Mouse (Mus musculus) cerebellum, postnatal 10 days (tissue): ENCODE measurements around the gene Gpr146.
"Not testable (repeated sequence)": the region's sequence is repeated elsewhere in the genome, so short reads cannot be mapped to it uniquely, and the experiment has no call there.

Source experiments
- DNase-seq, 2 experiments: peaks; one replicate each; pipeline ENCODE4 v3.0.0; 2021; ENCODE audit warnings: mixed read lengths in 2 of 2

Gene Gpr146

GRCm38 (mm10) chr5:139377468-139378270 is at the start of gene Gpr146:
Gene Gpr146, plus strand, starts transcription at chr5:139377697.
- peak in 1 of 2 experiments; percentile 56 for DNase-seq

DNA sequence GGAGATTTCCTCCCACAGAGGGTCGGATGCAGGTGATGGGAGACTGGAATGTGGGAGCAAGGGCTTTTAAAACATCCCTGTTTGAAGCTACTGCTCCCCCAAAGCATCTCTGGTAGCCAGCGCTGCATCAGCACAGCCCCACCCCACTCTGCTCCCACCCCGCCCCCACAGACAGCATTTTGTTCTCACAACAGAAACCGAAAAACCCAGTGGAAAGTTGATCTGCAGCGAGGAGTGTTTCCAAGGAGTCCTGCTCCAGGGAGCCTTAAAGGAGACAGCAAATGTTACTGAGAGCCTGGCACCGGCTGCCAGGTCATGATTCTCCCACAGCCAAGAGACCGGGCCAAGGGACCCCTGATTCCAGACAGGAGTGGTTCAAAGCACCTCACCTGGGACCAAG is 46.7 kb upstream of the Gpr146 start:
- DNase-seq = no peak

DNA sequence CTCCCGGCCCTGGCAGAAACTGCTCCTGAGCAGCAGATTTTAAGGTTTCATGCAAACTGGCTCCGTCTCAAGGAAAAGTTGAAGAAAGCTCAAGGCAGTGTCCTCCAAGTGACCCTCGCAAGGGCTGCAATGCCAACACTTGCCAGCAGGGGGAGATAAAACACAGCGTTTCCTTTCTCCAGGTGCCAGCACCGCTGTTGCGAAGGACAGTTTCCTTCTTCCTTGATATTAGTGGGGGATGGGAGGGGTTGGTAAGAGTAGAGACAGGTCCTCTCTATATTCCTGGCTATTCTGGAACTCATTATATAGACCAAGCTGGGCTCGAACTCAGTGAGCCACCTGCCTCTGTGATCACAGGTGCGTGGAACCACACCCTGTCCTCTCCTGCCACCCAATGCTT is 45.8 kb upstream of the Gpr146 start:
- peak; percentile 92 to 95 for DNase-seq

GRCm38 (mm10) chr5:139332590-139333272 is 44.8 kb upstream of the Gpr146 start:
- no peak for DNase-seq

DNA sequence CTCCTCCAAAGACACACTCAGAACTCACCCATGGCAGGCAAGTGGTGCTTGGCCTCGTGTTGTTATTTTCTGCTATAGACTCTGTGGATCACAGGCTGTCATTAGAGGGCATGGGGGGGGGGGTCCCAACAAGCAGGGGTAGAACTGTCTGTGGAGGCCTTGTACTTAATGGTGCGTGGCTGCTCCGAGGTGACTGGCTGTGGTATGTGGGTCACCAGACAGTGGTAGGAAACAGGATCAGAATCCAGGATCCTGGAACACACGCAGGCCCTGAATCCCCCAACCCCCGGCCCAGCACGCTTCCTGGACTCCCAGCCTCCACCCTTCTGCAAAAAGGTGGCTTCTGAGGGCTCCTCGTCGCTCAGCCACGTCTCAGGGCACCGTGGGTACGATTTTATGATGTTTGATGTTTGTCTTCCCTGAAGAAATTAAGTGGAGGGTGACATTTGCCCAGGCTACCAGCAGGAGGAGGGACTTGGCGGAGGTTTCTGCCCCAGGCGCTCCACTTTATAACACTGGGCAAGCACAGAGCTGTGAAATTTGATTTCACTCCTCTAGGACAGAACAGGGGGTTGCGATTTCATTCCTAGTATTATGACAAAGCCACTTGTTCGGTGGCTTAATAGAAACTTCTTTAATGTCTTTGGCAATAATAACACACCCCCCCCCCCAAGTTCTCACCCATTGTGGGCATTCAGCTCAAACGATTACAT is 44.0 kb upstream of the Gpr146 start:
- no peak for DNase-seq

DNA sequence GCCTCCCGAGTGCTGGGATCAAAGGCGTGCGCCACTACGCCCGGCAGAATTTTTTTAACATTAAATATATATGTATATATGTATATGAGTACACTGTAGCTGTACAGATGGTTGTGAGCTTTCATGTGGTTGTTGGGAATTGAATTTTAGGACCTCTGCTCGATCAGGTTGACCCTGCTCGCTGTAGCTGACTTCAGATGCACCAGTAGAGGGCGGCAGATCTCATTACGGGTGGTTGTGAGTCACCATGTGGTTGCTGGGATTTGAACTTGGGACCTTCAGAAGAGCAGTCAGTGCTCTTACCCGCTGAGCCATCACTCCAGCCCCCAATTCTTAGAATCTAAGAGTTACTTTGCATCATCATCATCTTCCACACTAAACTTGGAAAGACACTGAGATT is 43.1 kb upstream of the Gpr146 start:
- not testable (repeated sequence) for DNase-seq

DNA sequence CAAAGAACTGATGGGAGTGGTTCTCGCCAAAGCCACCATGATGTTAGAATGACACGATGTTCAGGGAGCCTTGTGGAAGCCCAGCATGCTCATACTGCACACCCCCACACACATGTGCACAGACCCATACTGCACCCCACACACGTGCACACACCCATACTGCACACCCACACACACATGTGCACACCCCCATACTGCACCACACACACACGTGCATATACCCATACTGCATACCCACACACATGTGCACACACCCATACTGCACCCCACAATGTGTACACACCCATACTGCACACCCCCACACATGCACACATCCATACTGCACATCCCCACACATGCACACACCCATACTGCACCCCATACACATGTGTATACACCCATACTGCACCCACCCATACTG is 41.9 kb upstream of the Gpr146 start:
- DNase-seq = no peak

DNA sequence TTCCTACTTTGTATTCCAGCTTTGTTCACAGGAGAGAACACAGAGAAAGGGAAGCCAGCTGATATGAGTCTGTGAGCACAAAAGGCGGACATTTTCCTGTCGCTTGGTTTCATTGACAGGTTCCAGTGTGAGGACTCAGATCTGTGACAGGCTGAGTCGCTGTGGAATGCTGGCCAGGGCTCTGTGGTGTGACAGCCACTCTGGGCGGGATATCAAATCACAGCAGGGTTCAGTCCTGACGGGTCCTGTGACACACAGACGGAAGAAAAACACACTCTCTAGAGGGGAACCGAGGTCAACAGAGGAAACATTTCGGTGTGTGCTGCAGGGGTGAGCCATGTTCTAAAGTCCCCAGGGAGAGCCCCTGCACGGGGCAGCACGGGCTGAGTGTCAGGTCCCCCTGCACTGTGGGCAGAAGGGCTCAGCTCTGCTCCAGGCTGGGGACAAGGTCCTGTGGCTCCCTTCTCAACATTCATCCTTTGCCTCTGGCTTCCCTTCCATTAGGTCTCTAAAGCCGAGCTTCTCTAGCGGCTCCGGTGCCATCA is 39.6 kb upstream of the Gpr146 start:
- peak; percentile 94 to 95 for DNase-seq

DNA sequence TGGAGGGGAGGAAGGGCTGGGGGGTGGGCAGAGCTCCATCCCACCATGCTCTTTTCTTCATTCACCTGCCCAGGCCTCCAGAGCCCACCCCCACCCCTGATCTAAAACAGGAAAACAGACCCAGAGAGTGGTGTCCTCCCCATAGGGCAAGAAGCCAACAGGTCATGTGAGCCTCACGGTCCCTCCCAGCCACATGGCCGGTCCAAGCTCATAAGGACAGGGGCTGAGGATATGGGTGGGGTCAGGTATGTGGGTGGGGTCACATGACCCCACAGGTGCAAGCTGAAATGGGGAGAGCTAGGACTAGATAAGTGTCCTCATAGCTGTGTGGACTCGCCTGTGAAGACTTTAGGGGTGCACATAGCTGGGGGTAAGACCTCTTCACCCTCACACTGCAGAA is 39.1 kb upstream of the Gpr146 start:
- DNase-seq = peak; percentile 81 to 89

- peak; percentile 59 to 71 for DNase-seq
Measured at GRCm38 (mm10) chr5:139338891-139339290, 38.6 kb upstream of the Gpr146 start.

DNA sequence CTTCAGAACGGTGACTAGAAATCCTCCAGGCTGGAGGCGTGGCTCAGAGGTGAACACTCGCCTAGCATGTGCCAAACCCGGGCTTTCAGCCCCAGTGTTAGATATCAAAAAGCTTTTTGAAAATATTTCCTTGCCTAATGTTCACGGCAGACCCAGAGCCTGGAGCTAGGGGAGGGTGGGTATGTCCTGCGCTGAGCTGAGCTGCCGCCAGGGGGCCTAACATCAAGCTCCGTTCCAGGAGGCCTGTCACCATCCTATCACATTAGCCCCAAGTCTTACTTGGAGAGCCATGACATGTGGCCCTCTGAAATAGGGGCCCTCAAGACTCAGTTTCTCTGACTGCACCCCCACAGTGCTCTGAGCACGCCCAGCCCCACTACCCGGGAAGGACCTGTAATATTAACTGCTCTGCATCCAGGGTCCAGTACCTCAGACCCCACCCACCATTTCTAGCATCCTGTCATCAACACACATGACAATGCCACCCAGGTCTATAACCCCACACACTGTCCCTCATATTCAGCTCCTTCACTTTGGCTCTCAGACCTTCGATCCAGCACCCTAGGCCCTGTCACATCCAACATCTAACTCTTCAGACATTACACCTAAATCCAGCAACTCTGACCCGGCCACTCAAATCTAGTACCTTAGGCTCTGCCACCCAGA is 33.3 kb upstream of the Gpr146 start:
- peak; percentile 88 to 91 for DNase-seq

DNA sequence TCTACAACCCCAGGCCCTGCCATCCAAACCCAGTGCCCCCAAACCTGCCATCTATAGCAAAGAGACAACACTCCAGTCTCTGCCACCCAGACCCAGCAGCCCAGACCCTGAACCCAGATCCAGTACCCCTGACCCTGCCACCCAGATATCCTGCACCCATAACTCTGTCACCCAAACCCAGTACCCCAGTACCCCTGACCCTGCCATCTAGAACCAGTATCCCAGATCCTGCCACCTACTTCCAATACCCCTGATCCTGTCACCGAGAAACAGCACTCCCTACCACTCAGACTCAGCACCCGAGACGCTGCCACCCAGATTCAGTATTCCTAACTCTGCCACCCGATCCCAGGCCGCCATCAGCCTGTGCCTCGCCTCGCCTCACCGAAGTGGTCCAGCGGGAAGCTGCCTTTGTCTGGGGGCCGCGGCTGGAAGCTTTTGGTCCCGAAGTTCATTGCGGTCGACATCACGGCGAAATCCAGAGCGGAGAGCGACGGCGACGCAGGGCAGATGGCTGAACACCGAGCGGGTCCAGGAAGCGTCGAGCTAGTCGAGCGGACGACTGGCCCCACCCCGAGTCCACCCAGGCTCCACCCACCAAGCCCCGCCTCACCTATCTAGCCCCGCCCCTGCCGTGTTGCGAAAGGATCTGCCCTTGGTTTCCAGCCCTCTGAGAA is 32.7 kb upstream of the Gpr146 start:
- peak; percentile 97 for DNase-seq

DNA sequence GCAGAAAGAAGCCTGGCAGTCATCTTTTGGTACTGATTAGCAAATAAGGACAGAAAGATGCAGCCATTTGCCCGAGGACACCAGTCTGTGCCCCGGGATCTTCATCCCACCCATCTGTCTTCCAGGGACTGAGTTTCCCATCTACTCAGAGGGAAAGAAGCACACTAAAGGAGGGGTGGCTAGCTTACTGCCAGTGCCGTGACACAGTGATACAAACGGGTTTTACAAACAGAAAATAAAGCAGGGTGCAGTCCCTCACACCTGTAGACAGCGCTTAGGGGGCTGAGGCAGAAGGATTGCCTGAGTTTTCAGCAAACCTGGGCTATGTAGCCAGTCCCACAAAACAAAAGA is 32.2 kb upstream of the Gpr146 start:
- DNase-seq = no peak

- DNase-seq = no peak
Measured at GRCm38 (mm10) chr5:139347225-139347624, 30.3 kb upstream of the Gpr146 start.

DNA sequence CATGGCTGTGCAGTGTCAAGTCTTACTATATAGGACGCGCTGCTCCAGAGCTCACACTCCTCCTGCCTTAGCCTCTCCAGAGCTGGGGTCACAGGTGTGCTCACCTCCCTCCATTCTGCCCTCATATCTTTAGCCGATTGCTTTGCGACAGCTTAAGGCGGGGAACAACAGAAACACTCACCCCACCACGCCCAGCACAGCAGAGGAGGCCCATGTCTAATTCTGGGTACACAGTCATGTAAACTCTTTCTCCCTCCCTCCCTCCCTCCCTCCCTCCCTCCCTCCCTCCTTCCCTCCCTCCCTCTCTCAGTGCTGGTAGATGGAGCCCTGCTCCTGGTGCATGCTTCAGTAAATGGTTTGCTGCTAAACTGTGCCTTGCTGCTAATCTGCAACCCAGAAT is 27.8 kb upstream of the Gpr146 start:
- no peak for DNase-seq

GRCm38 (mm10) chr5:139351134-139351533 is 26.4 kb upstream of the Gpr146 start, which contains the start of gene Cox19:
Gene Cox19, minus strand, starts transcription at chr5:139351418.
- DNase-seq = no peak

DNA sequence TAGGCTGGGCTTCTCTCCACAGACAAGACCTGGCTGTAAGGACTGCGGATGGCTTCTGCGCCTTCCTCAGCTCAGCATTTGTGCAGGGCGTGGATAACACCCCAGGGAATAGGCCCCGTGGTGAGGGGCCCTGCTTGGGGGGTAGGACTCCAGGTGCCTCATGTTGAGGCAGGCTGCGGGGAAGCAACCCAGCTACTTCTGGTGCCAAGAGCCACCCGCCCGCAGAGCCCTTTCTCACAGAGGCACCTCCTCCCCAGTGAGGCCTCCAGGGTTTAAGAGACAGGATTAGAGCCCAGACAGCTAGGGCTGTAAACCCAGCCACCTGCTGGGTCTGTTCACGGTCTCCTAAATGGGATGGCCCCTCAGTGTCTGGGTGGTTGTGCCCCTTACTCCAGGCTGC is 25.9 kb upstream of the Gpr146 start:
- DNase-seq = no peak

DNA sequence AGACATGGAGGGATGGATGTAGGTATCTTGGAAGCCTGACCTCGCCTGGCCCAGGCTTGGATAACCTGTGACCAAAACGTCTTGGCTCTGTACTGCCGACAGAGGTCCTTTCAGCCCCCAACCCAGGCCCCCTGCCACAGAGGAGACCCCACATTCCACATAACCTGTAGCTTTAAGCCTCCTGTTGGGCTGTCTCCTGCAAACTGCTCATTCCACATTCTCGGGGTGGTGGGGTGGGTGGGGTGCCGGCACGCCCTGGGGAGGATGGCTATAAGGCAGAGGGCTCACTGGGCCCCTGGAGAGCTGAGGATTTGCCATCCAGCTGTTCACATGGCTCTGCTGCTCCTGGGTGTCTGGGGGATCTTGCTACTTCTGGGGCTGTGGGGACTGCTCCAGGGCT is 25.2 kb upstream of the Gpr146 start, which contains the start of gene Cyp2w1:
TSS of gene Cyp2w1 (plus strand) at position 301 of the 400 bp plus-strand sequence.
- no peak for DNase-seq

- DNase-seq = no peak
Measured at GRCm38 (mm10) chr5:139353496-139353895, 24.0 kb upstream of the Gpr146 start.

- DNase-seq = no peak
Measured at GRCm38 (mm10) chr5:139353946-139354345, 23.6 kb upstream of the Gpr146 start.

DNA sequence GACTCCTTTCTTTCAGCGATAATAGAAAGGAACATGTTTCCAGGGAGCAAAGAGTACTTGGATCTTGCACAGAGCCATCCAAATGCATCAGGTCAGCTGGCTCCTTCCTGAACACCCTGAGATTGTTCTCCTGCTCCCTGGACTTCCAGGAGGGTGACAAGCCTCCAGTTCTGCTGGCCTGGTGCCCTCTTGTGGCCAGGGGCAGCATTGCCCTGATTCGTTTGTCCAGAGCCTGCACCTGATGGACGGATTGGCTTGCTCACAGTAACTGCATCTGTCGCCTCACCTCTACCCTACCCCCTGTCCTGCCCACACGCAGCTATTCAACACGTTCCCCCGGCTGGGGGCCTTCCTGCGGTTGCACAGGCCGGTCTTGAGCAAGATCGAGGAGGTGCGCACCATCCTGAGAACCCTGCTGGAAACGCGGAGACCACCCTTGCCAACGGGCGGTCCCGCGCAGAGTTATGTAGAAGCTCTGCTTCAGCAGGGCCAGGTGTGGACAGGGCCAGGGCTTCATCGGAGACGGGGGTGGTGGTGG is 22.2 kb upstream of the Gpr146 start:
- DNase-seq = peak; percentile 93 to 97

DNA sequence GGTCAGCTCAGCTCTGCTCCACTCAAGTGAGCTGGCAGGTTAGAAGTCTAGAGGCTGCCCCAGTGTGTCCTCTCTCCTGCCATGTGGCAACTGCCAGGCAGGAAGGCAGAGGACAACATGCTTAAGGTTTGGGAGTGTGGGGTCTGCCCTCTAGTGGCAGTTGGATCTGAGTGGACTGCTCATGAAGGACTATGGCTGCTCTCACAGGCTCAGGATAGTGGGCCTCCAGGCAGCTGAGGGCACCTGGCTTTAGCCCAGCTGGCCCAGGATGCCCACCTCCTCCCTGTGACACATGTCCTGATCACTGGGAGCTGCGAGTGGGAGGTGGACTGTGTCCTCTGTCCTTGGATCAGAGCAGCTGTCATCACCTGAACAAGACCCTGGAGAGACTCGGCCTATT is 18.8 kb upstream of the Gpr146 start:
- peak; percentile 81 for DNase-seq
